Mouse (Mus musculus) heart, adult 18-20 months (tissue): ENCODE measurements around the gene Cldn1. TPM values are rescaled to one million over a fixed set of nuclear protein-coding genes. Genes with fewer than 3 reads are reported as not detected.

Source experiments
- total RNA-seq, 2 experiments: library from RNA; stranded (reverse); gene quantifications; 2 replicates each; pipeline ENCODE4 v1.2.3; 2021

Cldn1 gene
- total RNA-seq, 2 experiments from 2014 or later: 0.27 to 0.54 TPM

Other genes with a start within 250 kb of the Cldn1 start
- gene Cldn16, start 91.3 kb upstream of the Cldn1 start, total RNA-seq: not detected
- gene Tmem207, start 154.9 kb upstream of the Cldn1 start, total RNA-seq: not detected
- 1 to 10 TPM; 3.4 TPM for gene Il1rap, start 209.9 kb upstream of the Cldn1 start, total RNA-seq